27 mouse cellular contexts compared by ENCODE assay signal in genomic region chr8:89059507-89059906, GRCm38 (mm10). TPM values are rescaled to one million over a fixed set of nuclear protein-coding genes. Genes with fewer than 3 reads are reported as not detected.
DNase-seq lines count a peak whose midpoint lies in the region; TF ChIP-seq lines count a peak whose summit lies in the region.
"Had no signal": no experiment of that assay in that cellular context is flagged by ENCODE, and none has a peak within 500 bp of the region (broad histone marks: within the 10 kb centered on the region; RNA-seq: fewer than 3 reads in every experiment).

No protein-coding gene starts in this region.

- H3K4me3 ChIP-seq in layer of hippocampus, adult 2 months = no peak overlapping the region
- H3K4me3 ChIP-seq: embryonic facial prominence, embryonic 12.5 days; heart, embryonic 15.5 days; hindbrain, embryonic 13.5 days; left cerebral cortex, adult 2 months; limb, embryonic 10.5 days; liver, embryonic 15.5 days had no signal

- no peak for TF ChIP-seq POLR2A in brain, embryonic 14.5 days (IDR thresholded peaks at IDR 0.05; ENCODE audit: borderline replicate concordance, extremely low read depth, insufficient read depth, insufficient read length, poor library complexity, severe bottlenecking)

- no peak overlapping the region for H3K27ac ChIP-seq in layer of hippocampus, adult 2 months
- H3K27ac ChIP-seq: embryonic facial prominence, embryonic 12.5 days; heart, embryonic 15.5 days; hindbrain, embryonic 13.5 days; left cerebral cortex, adult 2 months; limb, embryonic 10.5 days; liver, embryonic 15.5 days had no signal

- peak; percentile 46 to 60 for DNase-seq in cerebellum, postnatal 10 days
- DNase-seq in cerebellum, adult 9-10 months = no peak
- DNase-seq in layer of hippocampus, adult 18-20 months (ENCODE audit: low spot score in 2 of 2) = peak; percentile 22 to 38
- no peak for DNase-seq in layer of hippocampus, adult 2 months (ENCODE audit: low spot score in 2 of 2)
- DNase-seq in lung, postnatal 36 days = peak; percentile 7
- DNase-seq in lung, postnatal 25 days (ENCODE audit: low spot score) = no peak
- DNase-seq in brain, embryonic 14.5 days (ENCODE audit: low read depth) = peak; percentile 87
- DNase-seq in spleen, adult 12 weeks (ENCODE audit: low spot score) = no peak
- DNase-seq: adrenal gland, postnatal 14 days; cerebellum, adult 9-11 months; gastrocnemius, postnatal 36 days; heart, postnatal 36 days; kidney, adult 18-20 months; kidney, postnatal 4 days; liver; thymus, adult 18-20 months; thymus, postnatal 4 days had no signal

- no peak for TF ChIP-seq CTCF in layer of hippocampus, adult 2 months (conservative IDR thresholded peaks at IDR 0.05)
- no peak for TF ChIP-seq CTCF in brain, embryonic 14.5 days (IDR thresholded peaks at IDR 0.05; ENCODE audit: borderline replicate concordance, extremely low read depth, insufficient read depth, insufficient read length)

RNA-seq across cellular contexts. Expression of gene Sall1, which starts 15.5 kb away (rescaled TPM):
- 10 to 100 TPM; 13.5 to 14.3 TPM for total RNA-seq in layer of hippocampus, adult 18-20 months (2021)
- 10 to 100 TPM; 12.9 to 13.7 TPM for total RNA-seq in layer of hippocampus, adult 2 months (2021)
- 23.3 TPM in 2 replicates for polyA plus RNA-seq in brain, embryonic 14.5 days (2012; rRNA removed)
- total RNA-seq: gastrocnemius, adult 18-20 months; gastrocnemius, postnatal 36 days; megakaryocyte progenitor cell, adult 5-6 weeks; neutrophil, adult 5-6 weeks had no signal
- polyA plus RNA-seq: inflammation-experienced regulatory T-cells, adult 6 months had no signal

Comparison
In these comparisons a context has a peak if more than half of its experiments do, and no peak if none do; other contexts are left out.
1. DNase-seq: peak in cerebellum, postnatal 10 days (2 of 2), layer of hippocampus, adult 18-20 months (2 of 2), lung, postnatal 36 days (single experiment) and brain, embryonic 14.5 days (single experiment); none in cerebellum, adult 9-10 months (single experiment), layer of hippocampus, adult 2 months (0 of 2), lung, postnatal 25 days (single experiment) and spleen, adult 12 weeks (single experiment).